Mouse (Mus musculus): ENCODE measurements around the gene Catsperg1. TPM values are rescaled to one million over a fixed set of nuclear protein-coding genes. Genes with fewer than 3 reads are reported as not detected.

Gene Catsperg1
- total and polyA plus RNA-seq, 2 experiments from 2014 or later: 0.14 to 1.2 TPM

DNA sequence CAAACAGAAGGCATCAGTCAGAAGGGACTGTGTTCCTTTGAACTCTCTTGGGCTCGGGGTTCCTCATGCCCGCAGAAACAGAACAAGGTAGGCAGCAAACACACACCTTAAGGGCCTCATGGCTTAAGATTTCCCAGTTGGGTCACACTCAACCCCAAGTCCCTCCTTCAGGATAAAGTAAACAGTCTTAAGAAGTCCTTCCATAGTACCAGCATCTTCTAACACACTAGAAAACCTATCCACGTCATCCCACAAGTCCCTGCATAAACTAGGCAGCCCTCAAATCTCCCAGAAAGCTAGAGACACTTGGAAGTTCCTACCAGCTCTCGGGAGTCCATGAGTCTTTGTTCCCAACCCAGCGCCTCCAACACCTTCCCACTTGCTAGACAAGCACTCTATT, 51.5 kb downstream of the Catsperg1 start:
- no peak overlapping the region for H3K9ac ChIP-seq (replicated peaks; ENCODE audit: low read depth, low read length)
- no peak overlapping the region for H3K4me2 ChIP-seq (ENCODE audit: low read depth, low read length)
- H3K27me3 ChIP-seq (ENCODE audit: control insufficient read depth, insufficient read depth, low read length): peaks cover 19% of the 10 kb centered on the region
- no peak for ATAC-seq (ENCODE audit: insufficient read depth, low read depth)
- no peak overlapping the region for H3K4me3 ChIP-seq (ENCODE audit: low read depth, low read length)
- DNase-seq (ENCODE audit: low spot score): no peak
- TF ChIP-seq CTCF (IDR thresholded peaks at IDR 0.05; ENCODE audit: low read depth) (no peak), EP300 (IDR thresholded peaks at IDR 0.05; ENCODE audit: low read depth) (no peak)
- H3K27ac ChIP-seq (ENCODE audit: low read depth): no peak overlapping the region
- no peaks in the 10 kb centered on the region; the same call in 1 of the 2 replicates for H3K4me1 ChIP-seq (ENCODE audit: control insufficient read depth, insufficient read depth)
- WGBS: 74% methylated on average over 5 of the region's 5 CpGs
- no peaks in the 10 kb centered on the region for H3K9me3 ChIP-seq (replicated peaks; ENCODE audit: control insufficient read depth, low read length)
- H3K36me3 ChIP-seq (replicated peaks; ENCODE audit: control insufficient read depth, insufficient read depth, low read length): no peaks in the 10 kb centered on the region; the same call in 1 of the 2 replicates

DNA sequence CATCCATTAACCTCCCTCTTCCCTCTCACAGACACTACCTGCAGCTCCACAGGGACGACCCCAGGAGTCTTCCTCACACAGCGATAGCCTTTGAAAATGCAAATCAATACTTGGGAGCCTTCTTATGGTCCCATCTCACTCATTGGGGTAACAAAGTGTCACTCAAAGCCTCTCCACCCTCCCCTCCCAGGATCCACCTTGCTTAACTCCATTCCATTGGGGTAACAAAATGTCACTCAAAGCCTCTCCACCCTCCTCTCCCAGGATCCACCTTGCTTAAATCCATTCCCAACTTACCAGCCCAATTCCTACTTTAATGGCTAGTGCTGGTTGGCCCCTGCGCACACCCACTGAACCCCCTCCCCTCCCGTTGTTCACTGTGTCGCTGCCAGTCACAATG, 55.6 kb downstream of the Catsperg1 start:
- peaks cover 12% of the 10 kb centered on the region; the same call in 1 of the 2 replicates for H3K36me3 ChIP-seq (replicated peaks; ENCODE audit: control insufficient read depth, insufficient read depth, low read length)
- no peak overlapping the region for H3K4me2 ChIP-seq (ENCODE audit: low read depth, low read length)
- H3K9me3 ChIP-seq (replicated peaks; ENCODE audit: control insufficient read depth, low read length): no peaks in the 10 kb centered on the region
- H3K27me3 ChIP-seq (ENCODE audit: control insufficient read depth, insufficient read depth, low read length): peaks cover 17% of the 10 kb centered on the region
- no peak overlapping the region for H3K9ac ChIP-seq (replicated peaks; ENCODE audit: low read depth, low read length)
- 6% methylated on average over 5 of the region's 5 CpGs for WGBS
- H3K4me3 ChIP-seq (ENCODE audit: low read depth, low read length): no peak overlapping the region
- TF ChIP-seq CTCF (IDR thresholded peaks at IDR 0.05; ENCODE audit: low read depth): no peak
- no peak for TF ChIP-seq EP300 (IDR thresholded peaks at IDR 0.05; ENCODE audit: low read depth)
- DNase-seq (ENCODE audit: low spot score) (no peak), ATAC-seq (ENCODE audit: insufficient read depth, low read depth) (no peak)
- no peak overlapping the region for H3K27ac ChIP-seq (ENCODE audit: low read depth)
- H3K4me1 ChIP-seq (ENCODE audit: control insufficient read depth, insufficient read depth): no peaks in the 10 kb centered on the region; the same call in 1 of the 2 replicates

DNA sequence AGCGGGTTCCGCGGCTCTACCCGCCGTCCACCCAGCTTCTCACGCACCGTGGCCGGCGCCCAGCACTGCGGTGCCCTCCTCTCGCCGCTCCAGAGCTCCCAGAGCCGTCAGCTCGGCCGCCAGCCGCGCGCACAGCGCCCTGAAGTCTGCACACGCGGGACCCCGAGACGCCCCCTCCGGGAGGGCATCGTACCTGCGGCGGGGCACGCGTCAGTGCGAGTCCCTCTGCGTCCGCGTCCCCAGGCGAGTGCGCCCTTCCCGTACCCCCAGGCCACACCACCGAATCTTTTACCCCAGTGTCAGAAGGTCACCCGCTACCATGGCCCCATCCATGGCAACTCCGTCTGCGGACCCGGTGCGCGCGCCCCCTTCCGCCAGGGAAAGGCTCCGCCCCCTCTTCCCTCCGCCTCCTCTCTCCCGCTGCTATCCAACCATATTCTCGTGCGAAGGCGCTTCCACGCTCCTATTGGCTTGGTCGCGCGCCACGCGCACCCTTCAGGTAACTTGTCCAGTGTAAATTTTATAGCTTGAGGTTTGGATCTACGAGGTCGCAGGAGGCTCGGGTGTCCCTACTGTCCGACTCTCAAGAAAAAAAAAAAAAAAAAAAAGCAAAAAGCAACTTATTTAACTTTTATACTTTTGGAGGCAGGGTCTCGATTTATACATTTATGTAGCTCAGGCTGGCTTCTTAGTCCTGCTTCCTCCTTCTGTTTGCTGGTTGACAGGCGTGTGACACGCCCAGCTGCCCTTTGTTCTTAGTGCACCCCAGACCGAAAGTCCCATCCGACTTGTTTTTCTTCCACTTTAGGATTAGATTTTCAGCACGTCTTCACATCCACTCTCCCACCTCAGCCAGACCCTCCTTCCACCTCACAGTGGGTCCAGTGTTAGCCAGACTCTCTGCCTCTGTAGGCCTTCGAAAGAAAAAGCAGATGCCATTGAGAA, 57.7 kb downstream of the Catsperg1 start, which contains the start of gene Fam98c:
Gene Fam98c (minus strand): TSS at position 397 of the 945 bp plus-strand sequence.
- peaks cover 14% of the 10 kb centered on the region for H3K27me3 ChIP-seq (ENCODE audit: control insufficient read depth, insufficient read depth, low read length)
- H3K4me2 ChIP-seq (ENCODE audit: low read depth, low read length): peak within 1 kb of the TSS; percentile 92
- peak within 1 kb of the TSS; percentile 74 for H3K9ac ChIP-seq (replicated peaks; ENCODE audit: low read depth, low read length)
- H3K36me3 ChIP-seq (replicated peaks; ENCODE audit: control insufficient read depth, insufficient read depth, low read length): 0 out of 2 replicates have a peak, but pooled peaks cover 12% of the 10 kb centered on the region
- peak within 1 kb of the TSS; percentile 80 for H3K27ac ChIP-seq (ENCODE audit: low read depth)
- H3K4me3 ChIP-seq (ENCODE audit: low read depth, low read length): peak within 1 kb of the TSS; percentile 77
- TF ChIP-seq CTCF (IDR thresholded peaks at IDR 0.05; ENCODE audit: low read depth) (peak; percentile 31), EP300 (IDR thresholded peaks at IDR 0.05; ENCODE audit: low read depth) (no peak)
- no peaks in the 10 kb centered on the region for H3K9me3 ChIP-seq (replicated peaks; ENCODE audit: control insufficient read depth, low read length)
- WGBS: 3% methylated on average over 67 of the region's 68 CpGs
- peak; percentile 89 for ATAC-seq (ENCODE audit: insufficient read depth, low read depth)
- no peaks in the 10 kb centered on the region for H3K4me1 ChIP-seq (ENCODE audit: control insufficient read depth, insufficient read depth)
- peak; percentile 85 for DNase-seq (ENCODE audit: low spot score)

DNA sequence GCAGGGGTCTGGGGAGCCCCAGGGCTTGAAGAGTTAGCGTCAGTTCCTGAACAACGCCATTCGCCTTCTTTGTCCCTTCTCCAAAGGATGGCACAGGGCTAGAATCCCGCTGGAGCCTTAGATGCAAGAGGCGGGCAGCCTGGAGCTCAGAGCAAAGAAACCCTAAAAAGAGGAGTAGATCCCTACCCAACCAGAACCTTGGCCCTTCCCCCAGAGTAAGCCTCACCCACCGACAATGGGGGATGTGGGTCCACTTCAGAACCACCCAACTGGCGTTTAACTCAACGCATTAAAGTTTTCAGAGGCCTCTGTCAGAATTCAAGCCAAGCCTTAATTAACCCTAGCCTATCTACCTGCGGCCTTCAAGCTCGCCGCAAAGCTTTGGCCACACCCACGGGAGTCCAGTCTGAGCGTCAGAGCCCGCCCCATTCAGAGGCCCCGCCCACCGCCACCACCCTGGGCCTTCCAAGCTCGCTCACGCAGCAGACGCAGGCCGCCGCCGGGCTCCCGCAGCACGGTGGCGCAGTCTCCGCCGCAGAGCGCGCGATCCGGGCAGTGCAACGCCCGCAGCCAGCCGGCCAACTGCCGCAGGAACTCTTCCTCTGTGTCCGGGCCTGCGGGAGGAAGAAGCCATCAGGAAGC, 58.5 kb downstream of the Catsperg1 start:
- peak; percentile 62 for DNase-seq (ENCODE audit: low spot score)
- Histone ChIP-seq H3K9ac (replicated peaks; ENCODE audit: low read depth, low read length) (peak overlapping the region; percentile 74), H3K27me3 (ENCODE audit: control insufficient read depth, insufficient read depth, low read length) (peaks cover 14% of the 10 kb centered on the region), H3K36me3 (replicated peaks; ENCODE audit: control insufficient read depth, insufficient read depth, low read length) (0 out of 2 replicates have a peak, but pooled peaks cover 12% of the 10 kb centered on the region), H3K4me2 (ENCODE audit: low read depth, low read length) (peak overlapping the region; percentile 92), H3K27ac (ENCODE audit: low read depth) (peak overlapping the region; percentile 80), H3K4me3 (ENCODE audit: low read depth, low read length) (peak overlapping the region; percentile 77), H3K9me3 (replicated peaks; ENCODE audit: control insufficient read depth, low read length) (no peaks in the 10 kb centered on the region), H3K4me1 (ENCODE audit: control insufficient read depth, insufficient read depth) (no peaks in the 10 kb centered on the region)
- TF ChIP-seq CTCF (IDR thresholded peaks at IDR 0.05; ENCODE audit: low read depth) (0 out of 2 replicates have a peak, but pooled peaks have one; percentile 7), EP300 (IDR thresholded peaks at IDR 0.05; ENCODE audit: low read depth) (no peak)
- WGBS: 8% methylated on average over 35 of the region's 37 CpGs
- peak; percentile 90 for ATAC-seq (ENCODE audit: insufficient read depth, low read depth)

DNA sequence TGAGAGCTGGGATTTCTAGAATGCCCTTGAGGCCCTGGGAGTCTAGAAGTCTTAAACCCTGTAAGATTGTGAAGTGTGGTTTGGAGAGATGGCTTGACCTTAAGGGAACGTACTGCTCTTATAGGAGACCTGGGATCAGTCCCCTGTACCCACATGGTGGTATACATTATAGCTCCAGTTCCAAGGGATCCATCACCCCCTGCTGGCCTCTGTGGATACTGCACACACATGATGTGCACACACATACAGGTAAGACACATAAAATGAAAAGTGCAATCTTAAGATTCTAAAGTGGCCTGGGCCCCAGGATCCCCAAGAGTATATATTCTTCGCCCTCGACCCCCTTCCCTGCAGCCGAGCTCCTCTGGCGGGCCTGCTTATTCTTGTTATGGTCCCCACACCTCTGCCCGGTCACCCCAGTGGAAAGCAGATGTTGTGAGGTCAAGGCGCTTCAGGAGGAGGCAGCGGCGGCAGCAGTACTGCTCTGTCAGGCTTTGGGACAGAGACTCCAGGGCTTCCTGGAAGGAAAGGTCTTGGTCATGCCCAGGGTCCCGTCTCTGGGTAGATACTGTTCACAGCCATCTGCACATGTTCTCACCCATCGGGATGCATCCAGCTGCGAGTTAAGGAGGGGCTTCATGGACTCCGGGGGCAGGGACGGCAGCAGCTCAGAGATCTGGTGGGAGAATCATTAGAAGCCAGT, 59.7 kb downstream of the Catsperg1 start:
- H3K27me3 ChIP-seq (ENCODE audit: control insufficient read depth, insufficient read depth, low read length): peaks cover 13% of the 10 kb centered on the region
- WGBS: 95% methylated on average over 14 of the region's 14 CpGs
- ATAC-seq (ENCODE audit: insufficient read depth, low read depth) (no peak), DNase-seq (ENCODE audit: low spot score) (no peak)
- no peak overlapping the region for H3K4me2 ChIP-seq (ENCODE audit: low read depth, low read length)
- no peaks in the 10 kb centered on the region for H3K9me3 ChIP-seq (replicated peaks; ENCODE audit: control insufficient read depth, low read length)
- TF ChIP-seq EP300 (IDR thresholded peaks at IDR 0.05; ENCODE audit: low read depth) (no peak), CTCF (IDR thresholded peaks at IDR 0.05; ENCODE audit: low read depth) (no peak)
- no peak overlapping the region for H3K9ac ChIP-seq (replicated peaks; ENCODE audit: low read depth, low read length)
- 0 out of 2 replicates have a peak, but pooled peaks cover 12% of the 10 kb centered on the region for H3K36me3 ChIP-seq (replicated peaks; ENCODE audit: control insufficient read depth, insufficient read depth, low read length)
- no peak overlapping the region for H3K4me3 ChIP-seq (ENCODE audit: low read depth, low read length)
- no peaks in the 10 kb centered on the region for H3K4me1 ChIP-seq (ENCODE audit: control insufficient read depth, insufficient read depth)
- H3K27ac ChIP-seq (ENCODE audit: low read depth): no peak overlapping the region

Measured in heart, postnatal 0 days (tissue).